Mouse (Mus musculus): ENCODE data around the gene Adh1. TPM values are rescaled to one million over a fixed set of nuclear protein-coding genes. Genes with fewer than 3 reads are reported as not detected.

Gene Adh1
- polyA plus RNA-seq, 1 experiment from 2014 or later = 0.30 TPM

GRCm38 (mm10) chr3:138227082-138227481 is 33.7 kb upstream of the Adh1 start:
- no peak overlapping the region for H3K27ac ChIP-seq
- no peaks in the 10 kb centered on the region for H3K36me3 ChIP-seq
- H3K4me3 ChIP-seq = no peak overlapping the region
- no peaks in the 10 kb centered on the region for H3K9me3 ChIP-seq
- no peak for DNase-seq (ENCODE audit: low spot score)
- peaks cover 19% of the 10 kb centered on the region for H3K4me1 ChIP-seq (replicated peaks)
- H3K27me3 ChIP-seq (ENCODE audit: insufficient read depth, poor library complexity, severe bottlenecking) = no peaks in the 10 kb centered on the region
- 93% methylated on average over 2 of the region's 2 CpGs for WGBS

- DNase-seq (ENCODE audit: low spot score) = no peak
- Histone ChIP-seq H3K4me3 (no peak overlapping the region), H3K4me1 (replicated peaks) (peaks cover 19% of the 10 kb centered on the region), H3K27me3 (ENCODE audit: insufficient read depth, poor library complexity, severe bottlenecking) (no peaks in the 10 kb centered on the region), H3K27ac (no peak overlapping the region), H3K36me3 (no peaks in the 10 kb centered on the region), H3K9me3 (no peaks in the 10 kb centered on the region)
- WGBS = 95% methylated on average over 8 of the region's 8 CpGs
These were observed 33.0 kb upstream of the Adh1 start for GRCm38 (mm10) chr3:138227782-138228181.

GRCm38 (mm10) chr3:138229448-138229847 is 31.3 kb upstream of the Adh1 start:
- H3K36me3 ChIP-seq = no peaks in the 10 kb centered on the region
- DNase-seq (ENCODE audit: low spot score) = no peak
- no peaks in the 10 kb centered on the region for H3K27me3 ChIP-seq (ENCODE audit: insufficient read depth, poor library complexity, severe bottlenecking)
- no peak overlapping the region for H3K27ac ChIP-seq
- H3K4me3 ChIP-seq = no peak overlapping the region
- H3K4me1 ChIP-seq (replicated peaks) = peaks cover 17% of the 10 kb centered on the region
- no peaks in the 10 kb centered on the region for H3K9me3 ChIP-seq
- 88% methylated on average over 1 of the region's 1 CpGs for WGBS

GRCm38 (mm10) chr3:138230266-138230665 is 30.5 kb upstream of the Adh1 start:
- no peak for DNase-seq (ENCODE audit: low spot score)
- Histone ChIP-seq H3K9me3 (no peaks in the 10 kb centered on the region), H3K4me1 (replicated peaks) (peaks cover 10% of the 10 kb centered on the region), H3K27ac (no peak overlapping the region), H3K4me3 (no peak overlapping the region), H3K27me3 (ENCODE audit: insufficient read depth, poor library complexity, severe bottlenecking) (no peaks in the 10 kb centered on the region), H3K36me3 (no peaks in the 10 kb centered on the region)
- WGBS = 82% methylated on average over 3 of the region's 3 CpGs

GRCm38 (mm10) chr3:138231531-138231930 is 29.3 kb upstream of the Adh1 start:
- 86% methylated on average over 2 of the region's 2 CpGs for WGBS
- no peaks in the 10 kb centered on the region for H3K9me3 ChIP-seq
- H3K27ac ChIP-seq = no peak overlapping the region
- H3K4me3 ChIP-seq = no peak overlapping the region
- H3K36me3 ChIP-seq = no peaks in the 10 kb centered on the region
- H3K27me3 ChIP-seq (ENCODE audit: insufficient read depth, poor library complexity, severe bottlenecking) = no peaks in the 10 kb centered on the region
- no peaks in the 10 kb centered on the region for H3K4me1 ChIP-seq (replicated peaks)
- no peak for DNase-seq (ENCODE audit: low spot score)

- H3K4me3 ChIP-seq = no peak overlapping the region
- no peaks in the 10 kb centered on the region for H3K36me3 ChIP-seq
- no peak for DNase-seq (ENCODE audit: low spot score)
- no peaks in the 10 kb centered on the region for H3K4me1 ChIP-seq (replicated peaks)
- no peak overlapping the region for H3K27ac ChIP-seq
- no peaks in the 10 kb centered on the region for H3K27me3 ChIP-seq (ENCODE audit: insufficient read depth, poor library complexity, severe bottlenecking)
- H3K9me3 ChIP-seq = no peaks in the 10 kb centered on the region
- 86% methylated on average over 11 of the region's 11 CpGs for WGBS
These were observed 24.1 kb upstream of the Adh1 start for GRCm38 (mm10) chr3:138236546-138237163.

GRCm38 (mm10) chr3:138238046-138238445 is 22.7 kb upstream of the Adh1 start:
- no peak for DNase-seq (ENCODE audit: low spot score)
- H3K4me1 ChIP-seq (replicated peaks) = no peaks in the 10 kb centered on the region
- no peaks in the 10 kb centered on the region for H3K36me3 ChIP-seq
- H3K9me3 ChIP-seq = no peaks in the 10 kb centered on the region
- no peak overlapping the region for H3K4me3 ChIP-seq
- 91% methylated on average over 10 of the region's 10 CpGs for WGBS
- no peak overlapping the region for H3K27ac ChIP-seq
- H3K27me3 ChIP-seq (ENCODE audit: insufficient read depth, poor library complexity, severe bottlenecking) = no peaks in the 10 kb centered on the region

GRCm38 (mm10) chr3:138239461-138239860 is 21.3 kb upstream of the Adh1 start:
- Histone ChIP-seq H3K9me3 (no peaks in the 10 kb centered on the region), H3K4me3 (no peak overlapping the region), H3K4me1 (replicated peaks) (0 out of 2 replicates have a peak, but pooled peaks cover 2% of the 10 kb centered on the region), H3K27me3 (ENCODE audit: insufficient read depth, poor library complexity, severe bottlenecking) (no peaks in the 10 kb centered on the region), H3K27ac (no peak overlapping the region), H3K36me3 (no peaks in the 10 kb centered on the region)
- WGBS = 90% methylated on average over 6 of the region's 6 CpGs
- DNase-seq (ENCODE audit: low spot score) = no peak

- no peak for DNase-seq (ENCODE audit: low spot score)
- H3K4me1 ChIP-seq (replicated peaks) = 0 out of 2 replicates have a peak, but pooled peaks cover 4% of the 10 kb centered on the region
- H3K9me3 ChIP-seq = no peaks in the 10 kb centered on the region
- WGBS = 93% methylated on average over 3 of the region's 3 CpGs
- H3K27ac ChIP-seq = no peak overlapping the region
- H3K4me3 ChIP-seq = no peak overlapping the region
- no peaks in the 10 kb centered on the region for H3K36me3 ChIP-seq
- H3K27me3 ChIP-seq (ENCODE audit: insufficient read depth, poor library complexity, severe bottlenecking) = no peaks in the 10 kb centered on the region
These were observed 20.4 kb upstream of the Adh1 start for GRCm38 (mm10) chr3:138240411-138240810.

GRCm38 (mm10) chr3:138240942-138241341 is 19.8 kb upstream of the Adh1 start:
- Histone ChIP-seq H3K4me3 (no peak overlapping the region), H3K9me3 (no peaks in the 10 kb centered on the region), H3K4me1 (replicated peaks) (0 out of 2 replicates have a peak, but pooled peaks cover 4% of the 10 kb centered on the region), H3K27me3 (ENCODE audit: insufficient read depth, poor library complexity, severe bottlenecking) (no peaks in the 10 kb centered on the region), H3K36me3 (no peaks in the 10 kb centered on the region), H3K27ac (no peak overlapping the region)
- WGBS = 91% methylated on average over 5 of the region's 5 CpGs
- no peak for DNase-seq (ENCODE audit: low spot score)

- Histone ChIP-seq H3K4me3 (no peak overlapping the region), H3K27me3 (ENCODE audit: insufficient read depth, poor library complexity, severe bottlenecking) (no peaks in the 10 kb centered on the region), H3K36me3 (no peaks in the 10 kb centered on the region), H3K4me1 (replicated peaks) (0 out of 2 replicates have a peak, but pooled peaks cover 4% of the 10 kb centered on the region), H3K27ac (no peak overlapping the region), H3K9me3 (no peaks in the 10 kb centered on the region)
- 76% methylated on average over 6 of the region's 6 CpGs for WGBS
- no peak for DNase-seq (ENCODE audit: low spot score)
These were observed 19.4 kb upstream of the Adh1 start for GRCm38 (mm10) chr3:138241371-138241770.

- WGBS = 87% methylated on average over 14 of the region's 14 CpGs
- Histone ChIP-seq H3K27me3 (ENCODE audit: insufficient read depth, poor library complexity, severe bottlenecking) (no peaks in the 10 kb centered on the region), H3K9me3 (no peaks in the 10 kb centered on the region), H3K27ac (no peak overlapping the region), H3K36me3 (no peaks in the 10 kb centered on the region), H3K4me1 (replicated peaks) (0 out of 2 replicates have a peak, but pooled peaks cover 4% of the 10 kb centered on the region), H3K4me3 (no peak overlapping the region)
- no peak for DNase-seq (ENCODE audit: low spot score)
These were observed 18.6 kb upstream of the Adh1 start for GRCm38 (mm10) chr3:138242021-138242726.

- H3K9me3 ChIP-seq = no peaks in the 10 kb centered on the region
- H3K27me3 ChIP-seq (ENCODE audit: insufficient read depth, poor library complexity, severe bottlenecking) = no peaks in the 10 kb centered on the region
- H3K27ac ChIP-seq = no peak overlapping the region
- WGBS = 91% methylated on average over 6 of the region's 6 CpGs
- no peak overlapping the region for H3K4me3 ChIP-seq
- H3K36me3 ChIP-seq = no peaks in the 10 kb centered on the region
- H3K4me1 ChIP-seq (replicated peaks) = 0 out of 2 replicates have a peak, but pooled peaks cover 4% of the 10 kb centered on the region
- DNase-seq (ENCODE audit: low spot score) = no peak
These were observed 17.9 kb upstream of the Adh1 start for GRCm38 (mm10) chr3:138242933-138243332.
